Mouse (Mus musculus) cerebellum, adult 11 months (tissue): ENCODE results near the gene Pyroxd2.
"Not testable (repeated sequence)": the region's sequence is repeated elsewhere in the genome, so short reads cannot be mapped to it uniquely, and the experiment has no call there.

Experiments used
- DNase-seq: peaks from one replicate; pipeline ENCODE4 v3.0.0; 2022

The Pyroxd2 gene

DNA sequence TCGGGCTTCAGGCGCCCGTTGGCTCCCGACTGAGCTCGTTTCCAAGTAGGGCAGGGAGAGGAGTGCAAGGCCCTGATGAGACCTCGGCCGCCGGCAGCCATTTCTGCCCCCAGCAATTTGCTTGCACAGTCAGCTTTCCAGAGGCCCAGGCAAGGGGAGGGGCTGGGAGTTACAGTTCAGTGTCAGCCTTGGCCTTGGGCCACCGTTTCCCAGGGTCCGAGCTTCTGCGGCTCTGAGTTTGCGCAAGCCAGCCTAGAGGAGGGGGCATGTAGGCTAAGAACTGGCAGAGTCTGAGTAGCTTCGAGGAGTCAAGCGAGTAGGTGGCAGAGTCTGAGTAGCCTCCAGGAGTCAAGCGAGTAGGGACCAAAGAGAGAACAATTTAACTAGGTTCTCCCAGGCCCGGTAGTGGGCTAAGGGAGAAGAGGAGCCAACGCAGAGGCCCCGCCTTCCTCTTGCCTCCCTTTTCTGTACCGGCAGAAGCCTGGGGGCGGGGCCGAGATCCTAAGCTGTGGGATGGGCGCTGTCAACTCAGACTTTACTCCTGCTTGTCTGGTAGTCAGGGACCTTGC, at the start of gene Pyroxd2:
Gene Pyroxd2, minus strand, starts transcription at position 413 of the 569 bp plus-strand sequence.
- DNase-seq, result peak; percentile 31

DNA sequence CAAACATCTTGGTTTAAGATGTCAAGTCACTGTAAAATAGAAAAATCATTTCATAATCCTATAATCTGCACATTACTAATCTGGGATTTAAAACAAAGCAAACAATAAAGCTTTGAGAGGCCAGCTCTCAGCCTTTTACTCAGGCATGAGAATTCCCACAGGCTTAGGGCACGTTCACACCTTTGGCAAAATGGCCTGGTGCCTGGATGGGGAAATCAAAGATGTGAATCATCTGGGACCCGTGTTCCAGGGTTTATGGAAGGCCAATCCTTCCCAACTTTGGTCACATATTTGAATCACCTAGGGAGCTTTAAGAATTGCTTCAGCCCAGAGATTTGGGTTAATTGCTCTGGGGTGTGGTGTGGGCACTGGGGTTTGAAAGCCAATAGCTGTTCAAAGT, 45.3 kb upstream of the Pyroxd2 start:
- DNase-seq, result no peak

DNA sequence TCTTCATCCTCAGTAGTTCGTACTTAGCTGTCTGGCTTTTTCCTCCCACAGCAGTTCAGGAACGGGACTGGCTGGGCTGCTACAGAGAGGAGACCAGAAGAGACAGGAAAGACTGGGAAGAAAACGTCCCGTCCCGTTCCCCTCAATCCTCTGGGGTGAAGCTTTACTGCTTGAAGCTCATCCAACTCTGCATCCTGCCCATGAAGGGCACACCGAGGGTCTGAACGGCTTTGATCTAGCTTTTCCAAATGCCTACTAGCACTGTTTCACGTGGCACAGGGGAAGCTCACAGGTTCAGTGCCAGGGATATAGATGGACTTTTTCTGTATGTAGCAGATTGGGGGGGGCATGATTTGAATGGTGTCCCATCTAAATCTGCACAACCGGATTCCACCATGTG, 43.2 kb upstream of the Pyroxd2 start:
- no peak for DNase-seq

DNA sequence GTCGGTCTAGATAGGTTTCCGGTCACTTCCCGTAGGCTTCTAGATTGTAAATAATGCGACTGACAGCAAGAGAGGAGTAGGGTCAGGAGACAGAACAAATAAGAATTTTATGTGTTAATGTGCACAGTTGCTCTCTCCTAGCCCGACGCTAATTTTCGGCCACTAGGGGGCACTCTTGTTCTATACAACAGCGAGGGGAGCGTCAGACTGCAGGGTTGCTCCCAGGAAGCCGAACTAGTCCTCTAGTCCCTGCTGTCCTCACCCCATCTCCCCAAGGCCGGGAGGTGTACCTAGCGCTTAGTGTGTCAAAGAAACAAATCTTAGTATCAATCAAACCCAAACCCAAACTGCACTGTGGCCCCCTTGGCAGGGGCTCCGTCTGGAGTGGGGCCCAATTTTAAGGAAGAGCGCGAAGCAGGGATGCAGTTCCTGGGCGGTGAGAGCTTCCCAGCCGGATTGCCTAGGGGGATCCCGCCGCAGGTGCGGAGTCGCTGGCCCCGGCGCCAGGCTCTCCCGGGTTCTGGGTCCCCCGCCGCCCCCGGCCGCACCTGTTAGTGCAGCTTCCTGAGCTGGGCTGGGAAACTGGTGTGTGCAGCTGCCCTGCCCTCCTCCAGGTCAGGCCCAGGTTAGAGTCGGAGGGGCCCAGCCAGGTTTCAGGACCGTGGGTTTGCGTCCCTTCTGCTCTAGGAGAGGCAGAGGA, 42.5 kb upstream of the Pyroxd2 start:
- DNase-seq, result peak; percentile 77

DNA sequence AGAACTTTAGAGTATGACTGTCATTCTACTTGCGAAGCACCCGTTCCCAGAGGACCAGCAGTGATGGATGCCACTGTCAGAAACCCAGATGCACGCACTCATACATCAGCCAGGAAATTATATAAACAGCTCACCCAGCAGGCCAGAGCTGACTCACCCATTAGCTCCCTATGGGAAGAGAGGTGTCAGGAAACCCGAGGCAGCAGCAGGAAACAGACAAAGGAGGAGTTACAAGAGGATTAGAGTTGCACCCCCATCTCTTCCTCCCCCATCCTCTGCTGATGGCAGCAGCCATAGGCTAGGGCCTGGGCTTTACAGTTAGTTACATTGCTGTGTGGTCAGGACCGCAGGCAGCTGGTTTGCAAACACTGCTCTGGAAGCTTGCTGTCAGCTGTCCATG, 35.7 kb upstream of the Pyroxd2 start:
- DNase-seq, result no peak

DNA sequence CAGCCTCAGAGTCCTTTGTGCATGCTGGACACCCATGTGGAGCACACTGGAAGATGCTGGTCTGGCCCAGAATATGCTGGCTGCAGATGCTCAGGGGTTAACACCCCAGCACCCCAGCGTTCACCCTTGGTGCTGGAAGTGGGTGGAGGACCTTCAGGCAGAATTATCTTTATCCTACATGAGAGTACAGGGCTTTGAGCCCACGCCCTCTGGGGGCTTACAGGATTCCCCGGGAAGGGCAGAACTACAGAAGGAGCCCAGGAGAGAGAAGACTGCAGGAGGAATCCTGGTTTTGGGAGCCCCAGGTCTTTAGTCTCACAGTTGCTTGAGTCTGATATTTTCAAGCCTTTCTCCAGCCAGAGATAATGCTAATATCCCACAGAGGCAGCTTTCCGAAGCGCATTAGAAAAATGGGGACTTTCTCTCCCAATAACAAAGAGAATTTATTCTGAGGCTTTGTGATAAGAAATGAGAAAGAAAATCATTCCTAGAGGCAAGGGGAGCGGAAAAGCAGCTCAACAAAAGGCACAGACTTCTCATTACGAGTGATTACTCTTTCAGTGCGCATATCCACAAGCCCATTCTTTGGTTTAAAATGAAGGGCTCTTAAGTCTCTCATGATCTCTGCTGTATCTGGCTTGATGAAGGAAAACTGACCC, 33.1 kb upstream of the Pyroxd2 start:
- DNase-seq, result no peak

DNA sequence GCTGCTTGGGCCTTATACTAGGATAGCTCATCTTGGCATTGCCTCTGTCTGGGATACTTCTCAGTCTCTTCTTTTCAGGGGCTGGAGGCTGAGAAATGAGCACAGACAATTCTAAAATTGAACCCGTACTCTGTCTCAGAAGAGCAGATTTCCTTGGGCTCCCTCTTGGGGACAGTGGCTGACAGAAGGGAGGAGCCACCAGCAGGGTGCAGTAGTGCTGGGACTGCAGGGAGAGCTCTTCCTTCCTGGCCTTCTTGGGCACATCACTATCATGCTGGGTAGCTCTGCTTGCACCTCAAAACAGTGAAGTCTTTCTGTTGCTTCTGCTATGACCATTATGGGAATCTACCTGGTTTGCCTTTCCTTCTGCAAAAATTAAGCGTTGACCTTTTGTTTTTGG, 32.6 kb upstream of the Pyroxd2 start:
- no peak for DNase-seq

DNA sequence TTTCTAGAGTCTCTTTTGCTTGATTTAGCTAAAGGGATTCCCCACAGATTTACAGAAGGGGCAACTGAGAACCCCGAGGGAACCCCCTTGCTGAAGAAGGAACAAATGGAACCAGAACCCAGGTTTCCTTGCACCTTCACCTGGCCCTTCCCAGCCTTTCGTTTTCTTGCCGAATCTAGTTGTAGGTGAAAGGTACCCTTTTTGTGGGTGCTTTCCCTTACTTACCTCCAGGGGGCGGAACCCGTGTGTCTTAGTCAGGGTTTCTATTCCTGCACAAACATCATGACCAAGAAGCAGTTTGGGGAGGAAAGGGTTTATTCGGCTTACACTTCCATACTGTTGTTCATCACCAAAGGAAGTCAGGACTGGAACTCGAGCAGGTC, 27.6 kb upstream of the Pyroxd2 start:
- DNase-seq, result not testable (repeated sequence)

DNA sequence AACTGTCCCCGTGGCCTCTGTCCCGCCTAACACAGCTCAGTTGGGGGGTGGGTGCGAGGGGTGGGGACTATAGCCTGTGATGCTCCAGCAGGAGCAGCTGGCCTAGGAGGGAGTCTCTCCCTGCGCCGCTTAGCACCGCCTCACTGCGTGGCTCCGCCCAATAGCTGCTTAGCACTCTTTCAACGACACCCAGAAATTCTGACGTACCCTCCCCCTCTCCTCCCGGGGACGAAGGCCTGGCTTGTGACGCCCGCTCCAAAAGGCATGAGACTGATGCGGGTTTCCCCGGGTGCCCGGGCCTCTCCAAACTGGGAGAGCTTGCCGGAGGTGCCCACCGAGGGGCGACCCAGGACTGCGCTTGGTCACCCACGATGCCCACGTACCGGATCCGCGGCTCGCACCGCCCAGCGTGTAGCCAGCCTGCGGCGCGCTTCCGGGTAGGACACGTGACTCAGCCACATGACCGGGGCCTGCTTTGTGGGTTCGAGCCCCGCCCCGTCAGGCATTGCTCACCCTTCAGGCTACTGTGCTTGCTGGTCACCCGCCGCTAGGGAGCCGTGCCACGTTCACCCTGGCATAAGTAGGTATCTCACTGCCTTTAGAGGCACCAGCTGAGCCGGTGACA, 27.1 kb upstream of the Pyroxd2 start, which contains the start of gene Hps1:
Gene Hps1, minus strand, starts transcription at position 448 of the 625 bp plus-strand sequence.
- peak; percentile 86 for DNase-seq

DNA sequence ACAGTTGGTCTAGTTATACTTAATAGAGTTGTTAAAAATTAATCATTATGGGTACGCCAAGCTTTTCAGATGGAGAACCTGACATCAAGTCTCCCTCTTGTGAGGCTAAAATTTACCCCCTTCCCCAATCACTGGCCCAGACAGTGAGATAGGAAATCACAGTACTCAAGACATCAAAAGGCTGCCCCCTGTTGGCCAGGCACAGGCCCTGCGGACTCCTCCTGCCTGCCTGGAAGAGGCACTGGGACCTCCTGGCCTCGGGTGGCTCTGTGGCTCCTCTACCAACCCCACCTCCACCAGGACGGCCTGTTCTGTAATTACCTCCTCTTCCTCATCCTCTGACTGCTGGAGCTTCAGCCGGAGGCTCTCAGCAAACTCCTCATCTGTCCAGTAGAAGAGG, 25.2 kb upstream of the Pyroxd2 start:
- no peak for DNase-seq

DNA sequence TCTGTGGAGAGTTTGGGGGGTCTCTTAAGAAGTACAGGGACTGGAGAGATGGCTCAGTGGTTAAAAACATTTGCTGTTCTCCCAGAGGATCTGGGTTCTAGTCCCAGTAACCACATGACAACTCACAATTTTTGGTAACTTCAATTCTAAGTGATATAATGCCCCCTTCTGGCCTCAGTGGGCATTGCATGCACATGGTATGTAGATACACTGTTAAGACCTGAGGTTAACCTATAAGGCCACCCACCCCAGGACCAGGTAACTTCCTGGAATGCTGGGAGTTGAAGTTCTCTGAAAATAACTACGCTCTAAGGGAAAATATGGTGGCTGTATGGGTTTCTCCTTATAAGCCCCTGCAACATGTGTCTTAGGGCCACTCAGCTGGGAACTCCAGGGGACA, 24.2 kb upstream of the Pyroxd2 start:
- DNase-seq, result no peak

DNA sequence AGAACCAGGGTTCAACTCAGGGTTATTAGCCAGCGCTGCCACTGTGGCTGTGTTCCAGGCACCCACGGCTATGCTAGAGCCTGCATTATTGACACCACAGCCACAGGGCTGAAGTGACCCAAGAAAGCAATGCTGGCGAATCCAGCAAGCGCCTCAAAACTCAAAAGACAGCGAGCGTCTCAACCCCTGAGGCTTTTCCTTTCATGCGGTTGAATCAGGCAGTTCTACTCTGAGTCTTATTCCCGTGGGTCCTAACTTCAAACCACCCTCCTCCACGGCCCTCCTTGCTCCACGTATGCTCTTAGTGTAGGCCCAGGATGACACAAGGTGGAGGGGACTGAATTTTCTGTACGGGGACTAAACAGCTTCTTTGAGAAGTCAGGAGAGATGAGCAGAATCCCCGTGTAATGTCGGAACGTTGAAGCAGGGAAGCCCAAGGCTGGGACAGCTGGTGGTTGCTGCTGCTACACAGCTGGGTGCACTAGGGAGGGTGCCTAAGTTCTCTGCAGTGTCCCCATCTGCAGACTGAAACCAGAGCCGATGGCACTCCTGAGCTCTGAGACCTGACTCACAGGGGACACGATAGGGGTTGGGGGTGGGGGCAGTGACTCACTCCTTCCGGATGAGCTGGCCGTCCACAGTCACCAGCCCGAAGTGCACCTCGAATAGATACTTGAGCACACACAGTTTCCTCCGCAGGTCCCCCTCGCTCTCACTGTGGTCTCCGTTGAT, 17.7 kb upstream of the Pyroxd2 start:
- no peak for DNase-seq

DNA sequence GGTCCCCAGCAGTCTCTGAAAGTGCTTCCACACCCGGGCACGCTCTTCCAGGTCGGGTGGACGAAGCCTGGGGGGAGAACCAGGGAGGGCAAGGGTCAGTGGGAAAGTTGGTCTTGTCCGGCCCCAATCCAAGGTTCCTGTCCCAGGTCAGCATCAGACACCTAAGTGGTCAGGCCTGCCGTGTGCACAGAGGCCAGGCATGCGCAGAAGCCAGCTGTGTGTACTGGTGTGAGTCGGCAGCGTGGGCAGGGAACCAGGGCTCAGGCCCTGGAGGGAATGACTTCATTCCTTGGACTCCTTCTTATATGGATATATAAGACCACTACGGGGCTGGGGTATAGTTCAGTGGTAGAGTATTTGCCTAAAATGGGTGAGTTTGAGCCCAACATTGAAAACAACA, 17.1 kb upstream of the Pyroxd2 start:
- DNase-seq, result no peak

DNA sequence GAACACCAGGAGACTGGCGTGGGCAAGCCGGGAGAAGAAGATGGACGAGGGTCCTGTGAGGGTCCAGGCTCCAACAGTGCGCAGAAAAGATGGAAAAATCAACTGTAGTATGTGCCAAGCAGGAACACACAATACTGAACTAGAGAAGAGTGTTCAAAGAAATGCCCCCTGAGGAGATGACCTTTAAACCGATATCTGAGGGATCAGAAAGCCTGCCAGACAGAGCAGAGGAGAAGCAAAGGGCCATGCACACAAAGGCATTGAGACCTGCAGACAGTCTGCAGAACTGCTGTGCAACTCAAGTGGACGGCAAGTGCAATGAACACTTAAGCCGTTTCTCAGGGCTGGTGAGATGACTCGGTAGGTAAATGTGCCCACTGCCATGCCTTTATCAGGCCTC, 14.8 kb upstream of the Pyroxd2 start:
- no peak for DNase-seq

DNA sequence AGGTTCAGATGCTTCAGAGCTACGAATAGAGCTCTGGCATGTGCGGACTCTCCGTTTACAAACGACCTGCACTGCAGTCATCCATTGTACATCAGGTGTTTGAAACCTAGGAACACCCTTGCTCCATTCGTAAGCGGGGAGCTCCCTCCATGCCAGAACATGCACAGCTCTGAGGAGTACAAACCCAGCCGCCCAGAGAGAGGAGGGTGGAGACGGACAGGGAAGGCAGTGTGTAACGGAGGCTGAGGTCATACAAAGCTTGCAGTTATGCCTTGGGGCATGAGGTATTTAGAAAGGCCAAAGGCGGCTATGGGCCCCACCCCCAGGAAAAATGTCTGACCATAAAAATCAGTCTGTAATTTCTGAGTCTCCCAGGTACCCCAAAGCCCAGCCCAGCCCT, 11.8 kb upstream of the Pyroxd2 start:
- DNase-seq, result no peak

DNA sequence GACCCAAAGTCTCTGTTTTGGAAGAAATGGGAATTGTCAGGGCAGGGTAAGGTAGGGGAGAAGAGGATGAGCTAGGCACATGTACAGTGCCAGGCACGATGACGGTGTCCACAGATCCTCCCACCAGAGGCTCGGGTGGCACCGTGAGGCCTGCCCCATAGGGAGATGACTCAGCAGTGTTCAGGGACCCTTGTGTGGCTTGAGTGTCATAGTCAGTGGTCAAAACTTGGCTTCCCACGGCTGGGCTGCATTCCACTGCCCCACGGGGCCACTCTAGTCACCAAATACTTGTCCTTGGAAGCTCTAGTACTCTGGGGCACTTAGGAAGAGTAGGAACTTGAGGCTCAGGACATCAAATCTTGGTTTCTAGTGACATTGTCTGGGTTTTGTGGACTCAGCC, 4.1 kb upstream of the Pyroxd2 start:
- DNase-seq, result no peak

DNA sequence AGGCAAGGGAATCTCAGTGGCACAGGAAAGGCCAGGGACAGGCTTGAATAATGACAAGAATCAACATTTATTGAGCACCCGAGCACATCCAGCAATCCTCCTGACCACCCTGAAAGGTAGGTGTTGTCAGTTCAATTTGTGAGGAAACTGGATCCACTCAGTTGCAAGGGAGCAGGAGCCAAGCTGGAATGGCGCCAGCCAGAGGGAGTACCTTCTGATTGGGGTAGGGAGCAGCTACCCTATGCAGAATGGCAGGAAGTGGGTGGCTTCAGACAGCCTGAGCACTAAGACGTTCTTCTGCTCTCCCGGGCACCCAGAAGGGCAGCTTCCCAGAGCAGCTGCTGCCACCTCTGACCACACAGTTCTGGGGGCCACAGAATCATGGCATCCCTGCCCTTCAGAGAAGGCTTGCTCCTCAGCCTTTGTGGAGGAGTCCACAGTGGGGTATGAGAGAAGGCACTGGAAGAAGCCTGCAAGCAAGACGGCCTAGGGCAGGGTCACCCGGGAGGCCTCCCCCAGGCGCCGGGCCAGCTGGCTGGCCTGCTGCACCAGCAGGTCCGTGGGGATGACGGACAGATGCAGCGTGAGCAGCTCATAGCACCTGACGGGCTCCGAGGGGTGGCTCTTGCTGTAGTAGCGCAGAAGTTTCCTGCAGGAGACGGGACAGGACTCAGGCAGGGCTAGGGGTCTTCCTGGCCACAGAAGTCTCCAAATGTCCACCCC, 2.7 kb upstream of the Pyroxd2 start:
- no peak for DNase-seq

DNA sequence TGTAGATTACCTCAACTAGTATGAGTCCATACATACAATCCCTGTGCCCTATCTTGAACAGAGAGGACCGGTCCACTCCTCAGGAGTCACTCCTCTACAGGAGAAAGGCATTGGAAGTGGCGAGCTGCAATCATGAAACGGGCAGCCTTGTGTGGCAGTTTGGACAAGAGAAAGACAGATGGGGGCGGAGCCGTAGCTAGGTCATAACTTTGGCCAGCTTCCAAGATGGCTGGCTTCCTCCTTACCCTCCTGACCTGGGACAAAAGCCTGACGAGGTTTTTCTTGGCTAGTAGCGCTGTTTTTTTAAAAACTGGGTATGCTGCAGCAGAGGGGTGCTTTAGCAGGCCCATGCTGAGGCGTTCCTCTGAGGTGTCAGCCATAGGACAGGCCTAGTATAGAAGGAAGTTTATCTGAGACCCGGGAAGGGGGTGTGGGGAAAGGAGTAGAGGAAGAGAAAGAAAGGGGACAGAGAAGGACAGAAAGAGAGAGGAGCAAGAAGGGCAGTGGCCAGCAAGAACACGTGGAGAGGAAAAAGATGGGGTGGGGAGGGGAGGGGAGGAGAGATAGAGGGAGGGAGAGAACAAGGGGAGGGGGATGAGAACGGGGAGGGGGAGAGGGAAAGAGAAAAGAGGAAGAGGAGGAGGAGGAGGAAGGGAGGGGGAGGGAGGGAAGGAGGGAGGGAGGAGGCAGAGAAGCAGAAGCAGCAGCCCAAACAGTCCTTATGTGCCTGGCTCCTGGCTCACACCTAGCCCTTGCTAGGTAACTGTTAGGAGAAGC, 754 bp upstream of the Pyroxd2 start:
- DNase-seq, result no peak

DNA sequence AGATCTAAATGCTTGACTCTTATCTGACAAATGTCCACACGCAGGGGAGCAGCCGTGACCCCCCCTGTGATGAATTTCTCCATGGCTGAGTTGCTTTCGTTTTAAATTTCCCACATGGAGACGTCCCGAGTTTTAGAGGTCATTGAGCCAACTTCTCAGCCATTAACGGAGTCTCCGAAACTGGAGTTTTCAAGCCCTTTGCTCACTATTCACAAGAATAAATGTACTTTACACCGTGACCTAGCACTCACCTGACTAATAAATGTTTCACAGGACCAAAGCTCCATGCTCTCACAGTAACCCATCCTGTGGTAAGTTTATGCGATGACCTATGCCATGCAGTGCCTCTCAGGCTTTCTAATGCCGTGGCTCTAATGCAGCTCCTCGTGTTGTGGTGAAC, 2.4 kb downstream of the Pyroxd2 start:
- DNase-seq, result no peak

DNA sequence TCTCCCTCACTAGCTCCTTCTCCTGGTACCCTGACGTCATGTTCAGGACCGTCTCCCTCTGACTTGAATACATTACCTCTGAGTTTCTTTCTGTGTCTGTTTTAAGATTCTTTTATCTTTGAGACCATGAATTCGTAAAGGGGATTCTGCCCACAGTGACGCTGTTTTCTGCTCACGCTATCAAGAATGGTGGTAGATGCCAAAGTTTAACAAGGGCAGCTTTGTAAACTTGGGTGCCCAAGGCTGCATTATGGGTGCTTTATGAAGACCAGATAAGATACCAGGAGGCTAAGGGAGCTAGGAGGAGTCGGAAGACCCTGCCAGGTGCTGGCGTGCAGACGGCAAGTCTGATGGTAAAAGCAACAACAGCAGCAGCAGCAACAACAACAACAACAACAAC, 5.9 kb downstream of the Pyroxd2 start:
- no peak for DNase-seq

DNA sequence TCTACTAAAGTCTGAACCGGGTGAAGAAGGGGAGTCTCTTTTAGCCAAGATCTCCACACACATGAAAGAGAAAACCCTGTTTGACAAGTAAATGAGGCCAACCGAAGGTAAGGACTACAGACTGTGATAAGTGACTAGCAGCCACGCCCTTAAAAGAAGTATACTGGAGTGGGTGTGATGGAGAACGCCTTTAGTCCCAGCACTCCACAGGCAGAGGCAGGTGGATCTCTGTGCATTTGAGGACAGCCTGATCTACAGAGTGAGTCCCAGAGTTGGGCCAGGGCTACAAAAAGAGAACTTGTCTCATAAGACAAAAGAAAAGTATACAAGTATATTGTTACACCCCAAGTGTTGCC, 6.7 kb downstream of the Pyroxd2 start:
- no peak for DNase-seq
